Mouse (Mus musculus) forebrain, embryonic 13.5 days (tissue): ENCODE measurements around the gene Tubb2a. TPM values are rescaled to one million over a fixed set of nuclear protein-coding genes. Genes with fewer than 3 reads are reported as not detected.

Experiments
- ATAC-seq: fragments of 200-750 bp; cut with Nextera tagmentation; 2 replicates; pipeline ENCODE4 v1.8.0; 2017
- H3K27ac ChIP-seq: fragments of 300-500 bp; sonication (generic); 2 replicates; pipeline ENCODE4 v1.5.1; 2015; ENCODE audit warnings: inconsistent platforms, mild to moderate bottlenecking, moderate library complexity
- H3K27me3 ChIP-seq: fragments of 300-500 bp; sonication (generic); 2 replicates; pipeline ENCODE4 v1.6.1; 2015; ENCODE audit warnings: mild to moderate bottlenecking, inconsistent platforms
- H3K36me3 ChIP-seq: fragments of 300-500 bp; sonication (generic); 2 replicates; pipeline ENCODE4 v1.6.1; 2015; ENCODE audit warnings: mild to moderate bottlenecking, inconsistent platforms; ENCODE audit not compliant: poor library complexity, severe bottlenecking
- H3K4me1 ChIP-seq: fragments of 300-500 bp; sonication (generic); 2 replicates; pipeline ENCODE4 v1.6.1; 2015; ENCODE audit warnings: inconsistent platforms
- H3K4me2 ChIP-seq: fragments of 300-500 bp; sonication (generic); 2 replicates; pipeline ENCODE4 v1.6.1; 2015; ENCODE audit warnings: inconsistent platforms, mild to moderate bottlenecking, moderate library complexity
- H3K4me3 ChIP-seq: fragments of 300-500 bp; sonication (generic); 2 replicates; pipeline ENCODE4 v1.5.1; 2015; ENCODE audit warnings: mild to moderate bottlenecking, inconsistent platforms
- H3K9ac ChIP-seq: fragments of 300-500 bp; sonication (generic); 2 replicates; pipeline ENCODE4 v1.6.1; 2015; ENCODE audit warnings: mild to moderate bottlenecking, inconsistent platforms
- H3K9me3 ChIP-seq: fragments of 300-500 bp; sonication (generic); replicated peaks from 2 replicates; pipeline ENCODE4 v1.6.1; 2016; ENCODE audit warnings: inconsistent platforms
- WGBS: fragments of 180-500 bp; shearing (Covaris S2); methylation state at CpG from one replicate; pipeline ENCODE4 v1.1.7; 2015; 5-methylcytosine and 5-hydroxymethylcytosine counted together
- polyA plus RNA-seq: library from polyadenylated mRNA; unstranded; fragments of >200 nt; fragmentation: Nextera tagmentation; extraction: Ambion mirVana; gene quantifications from 2 replicates; pipeline ENCODE4 v1.2.1, GENCODE M21; 2015

Gene Tubb2a
- polyA plus RNA-seq, 1 experiment from 2014 or later: 761 TPM

GRCm38 (mm10) chr13:34070296-34070695, 7.5 kb downstream of the Tubb2a start:
- Histone ChIP-seq H3K4me2 (no peak overlapping the region), H3K9ac (no peak overlapping the region), H3K27ac (no peak overlapping the region), H3K36me3 (peaks cover 25% of the 10 kb centered on the region), H3K27me3 (no peaks in the 10 kb centered on the region), H3K4me1 (peaks cover 7% of the 10 kb centered on the region; the same call in 1 of the 2 replicates), H3K4me3 (no peak overlapping the region), H3K9me3 (no peaks in the 10 kb centered on the region)
- no peak for ATAC-seq
- WGBS: 83% methylated on average over 4 of the region's 4 CpGs

GRCm38 (mm10) chr13:34066351-34066750, 11.5 kb downstream of the Tubb2a start:
- no peak overlapping the region for H3K4me3 ChIP-seq
- H3K36me3 ChIP-seq: peaks cover 26% of the 10 kb centered on the region
- H3K27me3 ChIP-seq: no peaks in the 10 kb centered on the region
- H3K4me2 ChIP-seq: no peak overlapping the region
- WGBS: 43% methylated on average over 1 of the region's 1 CpGs
- H3K4me1 ChIP-seq: no peaks in the 10 kb centered on the region
- no peaks in the 10 kb centered on the region for H3K9me3 ChIP-seq
- H3K27ac ChIP-seq: no peak overlapping the region
- ATAC-seq: no peak
- no peak overlapping the region for H3K9ac ChIP-seq

GRCm38 (mm10) chr13:34062466-34062865, 15.3 kb downstream of the Tubb2a start:
- Histone ChIP-seq H3K9me3 (no peaks in the 10 kb centered on the region), H3K4me2 (no peak overlapping the region), H3K27me3 (no peaks in the 10 kb centered on the region), H3K4me3 (no peak overlapping the region), H3K9ac (no peak overlapping the region), H3K27ac (no peak overlapping the region), H3K4me1 (no peaks in the 10 kb centered on the region), H3K36me3 (peaks cover 22% of the 10 kb centered on the region)
- 89% methylated on average over 10 of the region's 10 CpGs for WGBS
- no peak for ATAC-seq

GRCm38 (mm10) chr13:34060061-34060460, 17.7 kb downstream of the Tubb2a start:
- Histone ChIP-seq H3K9ac (no peak overlapping the region), H3K27me3 (no peaks in the 10 kb centered on the region), H3K4me3 (no peak overlapping the region), H3K4me1 (no peaks in the 10 kb centered on the region), H3K4me2 (no peak overlapping the region), H3K27ac (no peak overlapping the region), H3K9me3 (no peaks in the 10 kb centered on the region; the same call in 1 of the 2 replicates), H3K36me3 (peaks cover 33% of the 10 kb centered on the region)
- no peak for ATAC-seq
- WGBS: 93% methylated on average over 9 of the region's 9 CpGs

- ATAC-seq: no peak
- H3K27me3 ChIP-seq: no peaks in the 10 kb centered on the region
- H3K4me3 ChIP-seq: no peak overlapping the region
- no peak overlapping the region for H3K9ac ChIP-seq
- H3K4me1 ChIP-seq: no peaks in the 10 kb centered on the region
- no peak overlapping the region for H3K4me2 ChIP-seq
- no peak overlapping the region for H3K27ac ChIP-seq
- peaks cover 35% of the 10 kb centered on the region for H3K36me3 ChIP-seq
- 100% methylated on average over 1 of the region's 1 CpGs for WGBS
- no peaks in the 10 kb centered on the region; the same call in 1 of the 2 replicates for H3K9me3 ChIP-seq
Measured at GRCm38 (mm10) chr13:34057252-34057651, 20.6 kb downstream of the Tubb2a start.

GRCm38 (mm10) chr13:34054983-34055382, 22.8 kb downstream of the Tubb2a start:
- Histone ChIP-seq H3K9ac (no peak overlapping the region), H3K36me3 (peaks cover 48% of the 10 kb centered on the region), H3K4me2 (no peak overlapping the region), H3K4me1 (no peaks in the 10 kb centered on the region), H3K27me3 (no peaks in the 10 kb centered on the region), H3K27ac (no peak overlapping the region), H3K9me3 (no peaks in the 10 kb centered on the region; the same call in 1 of the 2 replicates), H3K4me3 (no peak overlapping the region)
- ATAC-seq: no peak
- 92% methylated on average over 3 of the region's 3 CpGs for WGBS

- no peak for ATAC-seq
- WGBS: 67% methylated on average over 4 of the region's 4 CpGs
Measured at GRCm38 (mm10) chr13:34054391-34054790, 23.4 kb downstream of the Tubb2a start.

GRCm38 (mm10) chr13:34053673-34054282, 24.0 kb downstream of the Tubb2a start:
- Histone ChIP-seq H3K4me2 (no peak overlapping the region), H3K36me3 (peaks cover 53% of the 10 kb centered on the region), H3K4me1 (no peaks in the 10 kb centered on the region), H3K27ac (no peak overlapping the region), H3K9me3 (no peaks in the 10 kb centered on the region; the same call in 1 of the 2 replicates), H3K4me3 (no peak overlapping the region), H3K27me3 (no peaks in the 10 kb centered on the region), H3K9ac (no peak overlapping the region)
- WGBS: 78% methylated on average over 13 of the region's 13 CpGs
- ATAC-seq: no peak

More at GRCm38 (mm10) chr13:34054391-34054790, 23.4 kb downstream of the Tubb2a start:
- Histone ChIP-seq H3K4me2 (no peak overlapping the region), H3K36me3 (peaks cover 53% of the 10 kb centered on the region), H3K27ac (no peak overlapping the region), H3K9ac (no peak overlapping the region), H3K4me3 (no peak overlapping the region), H3K4me1 (no peaks in the 10 kb centered on the region), H3K9me3 (no peaks in the 10 kb centered on the region; the same call in 1 of the 2 replicates), H3K27me3 (no peaks in the 10 kb centered on the region)

- 91% methylated on average over 3 of the region's 3 CpGs for WGBS
- Histone ChIP-seq H3K4me2 (no peak overlapping the region), H3K9ac (no peak overlapping the region), H3K36me3 (peaks cover 53% of the 10 kb centered on the region), H3K27ac (no peak overlapping the region), H3K9me3 (no peaks in the 10 kb centered on the region; the same call in 1 of the 2 replicates), H3K27me3 (no peaks in the 10 kb centered on the region), H3K4me1 (no peaks in the 10 kb centered on the region), H3K4me3 (no peak overlapping the region)
- no peak for ATAC-seq
Measured at GRCm38 (mm10) chr13:34051692-34052091, 26.1 kb downstream of the Tubb2a start.

GRCm38 (mm10) chr13:34050479-34050878, 27.3 kb downstream of the Tubb2a start:
- no peak overlapping the region for H3K4me3 ChIP-seq
- H3K9me3 ChIP-seq: no peaks in the 10 kb centered on the region
- no peak overlapping the region for H3K27ac ChIP-seq
- no peak overlapping the region for H3K9ac ChIP-seq
- no peak overlapping the region for H3K4me2 ChIP-seq
- no peak for ATAC-seq
- peaks cover 47% of the 10 kb centered on the region for H3K36me3 ChIP-seq
- no peaks in the 10 kb centered on the region for H3K27me3 ChIP-seq
- H3K4me1 ChIP-seq: no peaks in the 10 kb centered on the region
- 96% methylated on average over 8 of the region's 8 CpGs for WGBS

- no peak for ATAC-seq
- no peaks in the 10 kb centered on the region for H3K27me3 ChIP-seq
Measured at GRCm38 (mm10) chr13:34047526-34047925, 30.3 kb downstream of the Tubb2a start.

GRCm38 (mm10) chr13:34046421-34047012, 31.3 kb downstream of the Tubb2a start:
- H3K27ac ChIP-seq: no peak overlapping the region; the same call in 1 of the 2 replicates
- no peak overlapping the region for H3K4me3 ChIP-seq
- 39% methylated on average over 11 of the region's 11 CpGs for WGBS
- H3K36me3 ChIP-seq: peaks cover 26% of the 10 kb centered on the region
- H3K9me3 ChIP-seq: no peaks in the 10 kb centered on the region
- no peaks in the 10 kb centered on the region for H3K4me1 ChIP-seq
- H3K9ac ChIP-seq: no peak overlapping the region
- no peaks in the 10 kb centered on the region for H3K27me3 ChIP-seq
- H3K4me2 ChIP-seq: no peak overlapping the region
- ATAC-seq: peak; percentile 96

More at GRCm38 (mm10) chr13:34047526-34047925, 30.3 kb downstream of the Tubb2a start:
- Histone ChIP-seq H3K9ac (no peak overlapping the region), H3K4me1 (no peaks in the 10 kb centered on the region), H3K36me3 (peaks cover 32% of the 10 kb centered on the region), H3K4me2 (no peak overlapping the region), H3K9me3 (no peaks in the 10 kb centered on the region), H3K4me3 (no peak overlapping the region), H3K27ac (no peak overlapping the region)
- WGBS: 80% methylated on average over 3 of the region's 3 CpGs
